Mouse (Mus musculus) heart, postnatal 14 days (tissue): ENCODE measurements around the gene Trmt61a. TPM values are rescaled to one million over a fixed set of nuclear protein-coding genes. Genes with fewer than 3 reads are reported as not detected.
"Not testable (repeated sequence)": the region's sequence is repeated elsewhere in the genome, so short reads cannot be mapped to it uniquely, and the experiment has no call there.

ENCODE experiments used
- DNase-seq, 2 experiments: peaks; one replicate each; pipeline ENCODE4 v3.0.0; 2021 to 2022
- intact Hi-C: fragments of 180-260 bp; cut with DNase I; formaldehyde crosslinking; loops from one replicate; pipeline ENCODE4 v1.15.1; 2025
- long read RNA-seq, 2 experiments: library from polyadenylated mRNA; stranded (forward); transcript quantifications; one replicate each; pipeline ENCODE4 v2.0.0; 2021
- total RNA-seq, 2 experiments: library from RNA; stranded (reverse); gene quantifications; 2 replicates each; pipeline ENCODE4 v1.2.3; 2021

Gene Trmt61a
- 1 to 10 TPM; 3.3 to 4.7 TPM for total RNA-seq
- long read RNA-seq, experiment 1, partial matches to known transcripts = 0 of 6 reads
- long read RNA-seq, experiment 1, other reads (novel, unspliced or antisense) = 4 of 6 reads
- long read RNA-seq, experiment 2, partial matches to known transcripts = 0 of 7 reads
- long read RNA-seq, experiment 2, other reads (novel, unspliced or antisense) = 3 of 7 reads

DNA sequence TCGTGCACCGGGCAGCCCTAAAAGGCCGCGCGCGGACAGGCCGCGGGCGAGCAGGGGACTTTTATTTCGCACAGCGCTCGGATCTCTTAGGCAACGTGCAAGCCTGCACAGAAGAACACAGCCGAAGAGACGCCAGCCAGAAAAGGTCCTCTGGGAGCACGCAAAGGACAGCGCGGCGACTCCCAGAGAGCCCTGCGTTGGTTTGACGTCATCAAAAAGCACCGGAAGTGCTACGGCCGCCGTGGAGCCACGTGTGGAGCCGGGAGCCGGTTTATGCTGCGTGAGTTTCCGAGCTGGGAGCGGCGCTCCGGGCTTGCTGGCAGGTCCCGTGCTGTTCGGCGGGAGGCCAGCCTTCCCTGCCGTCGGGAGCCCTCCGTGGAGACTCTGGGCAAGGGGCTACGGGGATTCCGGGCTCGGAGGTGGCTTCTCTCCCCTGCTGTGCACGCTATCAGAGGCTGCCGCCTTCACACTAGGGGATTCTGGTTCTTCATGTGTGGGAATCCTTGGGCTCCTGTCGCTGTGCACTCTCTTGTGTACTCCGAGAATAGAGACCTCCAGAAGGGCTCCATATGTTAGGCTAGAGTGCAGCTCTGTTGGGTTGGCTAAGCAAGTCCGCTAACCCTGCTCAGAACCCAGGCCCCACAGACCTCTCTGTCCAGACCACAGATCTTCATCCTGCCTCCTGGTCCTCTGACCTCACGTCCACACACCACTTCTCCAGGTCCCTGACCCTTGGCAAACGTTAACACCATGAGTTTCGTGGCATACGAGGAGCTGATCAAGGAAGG, at the start of gene Trmt61a:
Gene Trmt61a, plus strand, starts transcription at position 224 of the 788 bp plus-strand sequence.
- intact Hi-C loops = no loop called here
- DNase-seq = peak; percentile 90 to 95

DNA sequence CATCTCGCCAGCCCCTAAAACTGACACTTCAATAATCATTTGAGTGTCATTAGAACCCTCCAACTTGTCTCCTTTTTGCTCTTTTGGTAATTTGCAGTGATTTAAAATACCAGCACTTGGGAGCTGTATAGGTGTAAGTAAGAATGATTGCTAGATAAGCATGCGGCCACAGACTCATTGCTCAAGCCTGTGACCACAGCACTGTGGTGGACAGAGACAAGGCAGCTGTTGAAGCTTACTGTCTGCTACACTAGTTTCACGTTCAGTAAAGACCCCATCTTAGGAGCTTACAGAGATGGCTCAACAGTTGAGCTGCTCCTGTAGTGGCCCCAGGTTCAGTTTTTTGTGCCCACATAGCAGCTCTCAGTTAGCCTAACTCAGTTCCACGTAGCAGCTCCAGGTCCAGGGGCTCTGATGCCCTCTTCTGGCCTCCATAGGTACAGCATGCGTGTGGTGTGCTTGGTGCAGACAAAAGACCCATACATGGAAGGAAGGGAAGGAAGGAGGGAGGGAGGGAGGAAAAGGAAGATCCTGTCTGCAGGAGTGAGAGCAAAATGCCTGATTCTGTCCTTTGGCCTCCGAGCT, 29.8 kb upstream of the Trmt61a start:
- intact Hi-C loops = loop anchor here (5.0 kb wide), 2 partner anchors 96 to 221 kb away; no protein-coding TSS in a partner anchor
- DNase-seq = peak; percentile 66 to 76

DNA sequence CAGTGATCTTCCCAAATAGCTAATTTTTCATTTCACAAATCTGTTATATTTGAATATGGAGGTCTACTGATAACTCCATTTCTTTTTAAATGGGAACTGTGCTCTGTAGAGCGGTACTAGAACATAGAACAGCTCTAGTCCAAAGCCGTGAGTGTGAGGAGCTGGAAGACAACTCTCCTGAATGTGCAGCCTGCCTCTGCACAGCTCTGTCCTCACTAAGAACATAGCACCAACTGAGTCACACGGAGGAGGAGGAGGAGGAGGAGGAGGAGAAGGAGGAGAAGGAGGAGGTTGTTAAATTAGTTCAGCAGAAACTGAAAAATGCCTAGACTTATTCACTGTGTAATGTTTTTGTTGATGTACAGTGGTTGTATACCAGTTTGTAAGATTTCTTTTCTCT, 25.0 kb upstream of the Trmt61a start:
- no peak for DNase-seq
- intact Hi-C loops = loop anchor here (5.0 kb wide), 1 partner anchor 79 kb away; no protein-coding TSS in a partner anchor

DNA sequence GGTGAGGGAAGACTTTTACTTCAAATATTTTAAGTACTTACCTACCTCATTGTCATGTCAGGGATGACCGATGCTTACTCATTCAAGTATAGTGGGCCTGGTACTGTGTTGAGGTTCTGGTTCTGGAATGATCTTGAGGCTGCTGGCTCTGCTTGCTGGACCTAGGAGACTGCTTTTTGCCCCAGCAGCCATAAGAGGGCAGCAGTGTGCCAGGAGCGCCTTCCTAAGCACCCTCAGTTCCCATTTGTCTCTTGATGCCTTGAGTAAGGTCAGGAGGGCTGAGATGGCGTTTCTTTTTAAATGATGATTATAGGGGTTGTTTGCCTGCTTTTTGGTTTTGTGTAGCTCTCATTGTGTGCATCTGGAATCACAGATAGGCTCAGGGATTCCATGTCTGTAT, 24.5 kb upstream of the Trmt61a start:
- peak; percentile 76 to 84 for DNase-seq
- intact Hi-C loops = loop anchor here (5.0 kb wide), 1 partner anchor 79 kb away; no protein-coding TSS in a partner anchor

DNA sequence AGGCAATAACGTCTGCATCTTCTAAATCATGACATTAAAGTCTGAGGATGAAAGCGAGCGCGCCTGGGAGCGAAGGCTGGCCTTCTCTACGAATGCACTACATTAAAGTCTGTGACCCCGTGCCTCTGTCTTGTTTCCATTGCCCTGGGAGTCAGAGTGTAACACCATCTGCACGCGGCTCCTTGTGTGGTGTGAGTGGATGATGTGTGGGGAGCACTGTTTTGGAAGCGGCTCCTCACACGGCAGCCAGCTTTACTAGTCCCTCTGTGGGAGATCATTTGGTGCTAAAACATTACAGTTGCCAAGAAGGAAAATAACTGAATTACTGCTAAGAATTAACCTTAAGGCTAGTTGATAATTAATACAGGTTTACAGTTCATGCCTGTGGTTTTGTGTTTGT, 22.2 kb upstream of the Trmt61a start:
- DNase-seq = no peak
- intact Hi-C loops = no loop called here

DNA sequence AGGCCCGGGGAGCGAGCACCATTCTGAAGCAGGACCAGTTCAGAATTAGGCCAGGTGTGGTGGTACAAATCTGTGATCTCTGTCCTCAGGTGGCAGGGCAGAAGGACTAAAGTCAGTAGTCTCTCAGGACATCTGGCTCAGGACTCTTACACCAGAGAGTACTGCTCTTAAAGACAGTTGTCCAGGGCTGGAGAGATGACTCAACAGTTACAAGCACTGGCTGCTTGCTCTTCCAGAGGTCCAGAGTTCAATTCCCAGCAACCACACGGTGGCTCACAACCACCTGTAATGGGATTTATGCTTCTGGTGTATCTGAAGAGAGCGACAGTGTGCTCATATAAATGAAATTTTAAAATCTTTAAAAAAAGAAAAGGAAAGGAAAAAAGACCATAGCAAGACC, 18.6 kb upstream of the Trmt61a start:
- no peak for DNase-seq
- intact Hi-C loops = no loop called here

DNA sequence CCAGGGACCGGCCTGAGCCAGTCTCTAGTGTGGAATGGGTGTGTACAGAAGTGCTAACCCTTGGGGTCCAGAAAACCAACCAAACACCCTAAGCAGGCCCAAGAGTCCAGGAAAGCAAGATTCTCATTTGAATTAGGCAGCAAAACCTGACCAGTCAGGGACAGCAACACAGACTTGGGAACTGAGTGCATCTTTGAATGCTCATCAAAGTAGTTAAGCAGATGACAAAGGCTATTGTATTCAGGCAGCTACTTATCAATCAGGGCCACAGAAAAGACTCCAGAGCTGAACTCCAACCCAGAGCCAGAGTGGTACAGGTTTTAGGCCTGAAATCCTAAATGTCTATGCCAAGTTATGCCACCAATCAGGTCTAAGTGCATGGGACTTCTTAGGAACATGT, 17.3 kb upstream of the Trmt61a start:
- DNase-seq = no peak
- intact Hi-C loops = no loop called here

DNA sequence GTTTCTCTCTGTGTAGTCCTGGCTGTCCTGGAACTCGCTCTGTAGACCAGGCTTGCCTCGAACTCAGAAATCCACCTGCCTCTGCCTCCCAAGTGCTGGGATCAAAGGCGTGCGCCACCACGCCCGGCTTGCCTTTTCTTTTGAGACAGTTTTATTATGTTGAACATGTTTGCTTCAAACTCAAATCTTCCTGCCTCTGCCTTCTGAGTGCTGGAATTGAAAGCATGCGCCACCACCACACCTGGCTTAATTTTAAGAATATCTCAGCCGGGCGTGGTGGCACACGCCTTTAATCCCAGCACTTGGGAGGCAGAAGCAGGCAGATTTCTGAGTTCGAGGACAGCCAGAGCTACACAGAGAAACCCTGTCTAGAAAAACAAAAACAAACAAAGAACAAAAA, 16.4 kb upstream of the Trmt61a start:
- DNase-seq, intact Hi-C loops: not testable (repeated sequence)

DNA sequence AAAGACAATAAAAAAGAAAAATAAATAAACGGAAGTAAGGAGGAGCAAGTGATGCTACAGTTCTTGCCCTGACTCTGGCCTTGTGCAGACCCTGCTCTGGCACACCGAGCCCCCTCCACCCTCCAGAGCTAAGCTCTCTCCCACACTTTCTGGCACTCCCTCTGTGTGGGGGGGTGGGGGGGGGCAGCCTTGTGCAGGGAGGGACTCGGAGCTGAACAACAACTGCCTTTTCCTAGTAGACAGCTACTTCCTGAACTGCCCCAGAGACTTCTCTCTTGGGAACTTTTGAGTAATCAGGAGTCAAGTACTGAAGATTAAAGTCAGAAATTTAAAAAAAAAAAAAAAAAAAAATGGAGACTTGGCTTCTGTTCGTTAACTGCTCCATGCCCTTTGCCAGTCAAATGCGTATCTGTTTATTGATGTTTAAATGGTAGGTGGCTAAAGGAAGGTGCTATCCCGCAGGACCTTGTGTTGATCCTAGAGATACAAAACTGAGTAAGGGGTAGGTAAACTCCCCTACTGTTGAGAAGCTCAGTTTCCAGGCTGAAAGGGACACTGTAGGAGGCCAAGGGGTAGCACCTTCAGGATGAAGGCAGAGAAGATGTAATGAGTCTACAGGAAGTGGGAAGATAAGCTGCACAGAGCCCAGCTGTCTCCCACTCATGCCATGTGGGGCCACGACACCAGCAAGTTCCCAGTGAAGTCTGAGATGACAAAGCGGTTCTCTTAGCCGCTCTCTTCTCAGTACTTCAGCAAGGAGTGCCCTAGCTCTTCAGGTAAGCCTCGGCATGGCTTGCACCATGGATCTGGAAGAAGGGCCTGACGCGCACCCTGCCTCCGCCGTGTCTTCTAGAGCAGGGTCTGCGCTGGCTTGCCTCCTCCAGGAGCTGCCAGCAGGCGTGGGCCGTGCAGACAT, 14.4 kb upstream of the Trmt61a start:
- intact Hi-C loops = no loop called here
- DNase-seq = peak; percentile 14 to 55

DNA sequence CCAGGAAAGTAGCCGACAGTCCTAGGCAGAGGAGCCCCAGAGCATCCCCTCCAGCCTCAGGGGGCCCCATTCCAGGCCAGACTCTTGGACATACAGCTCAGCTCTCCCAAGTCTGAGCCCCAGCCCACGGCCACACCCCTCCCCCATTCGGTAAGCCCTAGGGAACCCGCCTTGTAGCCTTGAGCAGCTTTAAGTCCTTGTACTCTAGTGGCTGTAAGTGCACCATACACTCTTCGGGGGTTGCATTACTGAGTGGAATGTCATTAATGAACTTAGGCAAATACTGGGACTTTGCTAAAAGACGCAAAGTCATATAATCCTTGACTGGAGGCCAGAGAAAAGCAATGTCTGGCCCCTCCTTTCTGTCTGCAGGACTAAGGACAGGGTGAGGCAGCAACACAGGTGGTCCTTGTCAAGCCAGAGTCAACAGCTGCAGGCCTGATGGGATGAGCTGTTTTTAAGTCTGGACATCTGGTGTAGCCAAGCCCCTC, 13.7 kb upstream of the Trmt61a start:
- intact Hi-C loops = no loop called here
- DNase-seq = peak; percentile 60 to 68

DNA sequence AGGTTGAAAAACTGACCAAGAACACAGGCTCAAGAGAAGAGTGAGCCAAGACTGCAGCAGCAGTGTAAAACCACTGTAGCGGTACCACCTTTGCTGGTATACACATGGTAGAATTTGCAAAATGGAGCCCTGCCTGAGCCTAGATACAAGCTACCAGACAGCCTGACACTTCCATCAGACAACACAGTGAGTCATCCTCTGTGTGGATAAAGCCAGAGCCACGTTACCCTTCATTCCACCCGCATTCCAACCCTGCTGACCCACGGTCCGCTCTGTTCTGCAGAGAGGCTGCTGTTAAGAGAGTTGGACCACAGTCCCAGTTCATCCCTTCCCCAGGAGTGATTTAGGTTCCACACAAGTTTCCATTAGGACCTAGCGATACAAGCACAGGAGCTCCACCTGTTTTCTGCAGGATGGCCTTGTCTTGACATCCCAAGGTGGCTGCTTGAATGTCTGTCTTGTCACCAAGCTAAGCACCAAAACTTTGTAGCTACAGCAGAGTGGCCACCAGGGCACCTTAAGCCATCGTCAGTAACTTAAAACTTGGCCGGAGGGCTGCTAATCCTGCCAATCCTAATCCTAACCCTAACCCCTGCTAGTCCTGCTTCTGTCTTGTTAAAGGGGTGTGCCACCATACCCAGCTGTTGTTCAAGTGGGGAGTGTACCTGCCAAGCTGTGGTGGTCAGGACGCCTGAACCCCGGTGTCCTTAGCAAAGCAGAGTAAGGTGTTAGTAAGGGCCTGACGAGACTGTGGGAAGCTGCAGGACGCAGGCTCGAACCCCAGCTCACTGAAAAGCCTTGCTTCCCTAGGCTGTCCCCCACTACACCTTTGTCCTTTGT, 12.6 kb upstream of the Trmt61a start:
- DNase-seq = no peak
- intact Hi-C loops = loop anchor here (5.0 kb wide), 1 partner anchor 292 kb away; no protein-coding TSS in a partner anchor

DNA sequence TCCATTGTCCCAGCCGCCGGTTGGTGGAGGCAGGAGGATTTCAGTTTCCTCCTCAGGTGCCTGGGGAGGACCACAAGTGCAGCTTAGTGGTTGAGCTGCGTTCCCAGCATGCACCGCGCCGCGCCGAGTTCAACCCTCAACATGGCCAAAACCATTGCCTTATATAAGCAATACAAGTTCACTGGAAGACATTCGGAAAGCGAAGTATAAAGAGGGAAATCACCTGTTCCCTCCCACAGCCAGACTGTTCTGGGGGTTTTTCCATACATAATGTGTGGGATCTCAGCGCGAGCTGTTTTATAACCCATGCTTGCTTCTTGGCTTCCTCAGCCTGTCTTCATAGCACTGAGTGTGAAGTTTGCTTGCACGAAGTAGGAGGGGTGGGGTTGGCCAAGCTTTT, 11.5 kb upstream of the Trmt61a start:
- DNase-seq = no peak
- intact Hi-C loops = loop anchor here (5.0 kb wide), 1 partner anchor 291 kb away; no protein-coding TSS in a partner anchor

DNA sequence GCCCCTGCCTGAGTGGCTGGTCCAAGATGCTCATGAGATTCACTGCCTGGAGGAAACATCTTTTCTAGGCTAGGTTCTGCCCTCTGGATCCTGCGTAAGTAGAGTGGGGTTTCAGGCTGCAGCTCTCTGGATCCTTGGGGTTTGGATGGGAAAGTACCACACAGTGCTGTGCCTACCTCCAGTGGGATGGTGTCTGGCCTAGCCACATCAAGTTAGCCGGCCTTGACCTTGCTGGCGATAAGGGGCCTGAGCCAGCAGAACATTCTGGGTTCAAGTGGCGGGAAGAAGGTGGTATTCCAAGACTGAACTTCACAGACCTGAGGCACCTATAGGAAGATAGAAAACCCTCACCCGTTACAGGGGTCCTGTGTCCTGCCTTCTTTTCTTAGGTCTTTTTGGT, 10.5 kb upstream of the Trmt61a start:
- DNase-seq = no peak
- intact Hi-C loops = loop anchor here (5.0 kb wide), 1 partner anchor 290 kb away; no protein-coding TSS in a partner anchor

DNA sequence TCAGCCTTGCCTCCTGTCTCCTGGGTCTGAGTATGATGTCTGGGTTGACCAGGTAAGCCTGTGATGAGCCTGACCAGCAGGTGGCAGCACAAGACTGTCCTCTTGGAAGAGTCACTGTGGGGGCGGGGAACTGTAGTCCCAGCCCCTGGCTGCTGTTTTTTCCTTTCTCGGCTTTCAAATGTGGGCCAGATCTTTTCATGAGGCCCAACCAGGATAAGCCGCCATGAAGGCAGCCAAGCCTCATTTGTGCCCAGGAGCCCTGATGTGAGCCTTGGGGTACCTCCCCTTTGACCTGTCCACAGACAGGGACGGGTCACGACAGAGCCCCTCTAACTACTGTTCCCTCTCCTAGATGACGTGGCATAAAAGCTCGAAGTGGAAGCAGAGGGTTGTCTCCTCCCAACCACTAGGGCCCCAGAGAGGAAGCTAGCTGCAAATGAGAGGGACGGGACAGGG, 9.4 kb upstream of the Trmt61a start:
- peak; percentile 98 to 99 for DNase-seq
- intact Hi-C loops = loop anchor here (1.0 to 5.0 kb wide), 3 partner anchors 28 to 289 kb away; no protein-coding TSS in a partner anchor

DNA sequence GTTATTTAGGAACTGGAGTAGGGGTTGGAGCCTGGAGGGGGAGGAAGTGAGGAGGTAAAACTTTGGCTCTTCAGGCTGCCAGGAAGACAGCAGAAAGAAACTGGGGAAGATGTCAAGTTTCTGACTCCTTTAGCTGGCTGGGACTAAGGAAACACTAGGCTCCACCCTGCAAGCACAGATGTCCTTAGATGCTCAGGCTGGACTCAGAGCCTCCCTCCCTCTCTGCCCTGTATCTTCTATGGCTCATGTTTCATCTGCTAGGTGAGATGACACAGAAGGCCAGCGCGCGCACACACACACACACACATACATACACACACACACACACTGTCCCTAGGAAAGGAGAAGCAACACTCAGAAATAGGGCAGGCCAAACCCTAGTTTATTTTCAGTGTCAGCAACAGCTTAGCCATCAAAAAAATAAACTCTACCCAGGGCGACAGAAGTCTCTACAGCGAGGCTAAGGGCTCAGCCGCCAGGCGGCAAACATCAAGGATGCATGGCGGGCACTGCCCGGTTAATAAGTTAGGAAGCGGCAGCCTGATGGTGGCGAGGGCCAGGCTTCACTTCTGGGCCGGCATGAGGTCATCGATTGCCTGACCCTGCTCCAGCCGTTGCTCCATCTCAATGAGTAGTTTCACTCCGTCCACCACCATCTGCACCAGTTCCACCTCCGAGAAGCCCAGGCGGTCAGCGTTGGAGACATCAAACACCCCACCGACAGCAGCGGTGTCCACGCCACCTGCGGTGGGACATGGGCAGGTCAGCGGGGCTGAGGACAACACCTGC, 8.7 kb upstream of the Trmt61a start:
- peak; percentile 54 to 55 for DNase-seq
- intact Hi-C loops = loop anchor here (1.0 to 5.0 kb wide), 3 partner anchors 27 to 288 kb away; no protein-coding TSS in a partner anchor

DNA sequence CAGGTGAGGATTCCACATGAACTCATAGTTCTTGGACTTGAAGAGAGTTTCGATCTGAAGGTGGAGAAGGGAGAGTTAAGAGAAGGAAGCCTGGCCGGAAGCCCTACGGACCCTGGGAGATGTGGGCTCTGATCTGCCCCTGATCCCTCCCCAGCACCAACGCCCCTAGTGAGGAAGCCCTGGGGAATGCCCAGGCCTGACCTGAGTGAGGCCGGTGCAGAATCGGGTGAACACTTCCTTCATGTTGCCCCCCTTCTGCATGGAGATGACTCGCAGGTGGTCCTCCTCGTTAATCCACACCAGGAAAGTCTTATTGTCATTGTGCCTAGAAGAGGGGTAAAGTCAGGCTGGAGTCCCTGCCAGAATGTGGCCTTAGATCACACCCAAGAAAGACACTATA, 7.9 kb upstream of the Trmt61a start:
- no peak for DNase-seq
- intact Hi-C loops = loop anchor here (5.0 kb wide), 1 partner anchor 287 kb away; no protein-coding TSS in a partner anchor

DNA sequence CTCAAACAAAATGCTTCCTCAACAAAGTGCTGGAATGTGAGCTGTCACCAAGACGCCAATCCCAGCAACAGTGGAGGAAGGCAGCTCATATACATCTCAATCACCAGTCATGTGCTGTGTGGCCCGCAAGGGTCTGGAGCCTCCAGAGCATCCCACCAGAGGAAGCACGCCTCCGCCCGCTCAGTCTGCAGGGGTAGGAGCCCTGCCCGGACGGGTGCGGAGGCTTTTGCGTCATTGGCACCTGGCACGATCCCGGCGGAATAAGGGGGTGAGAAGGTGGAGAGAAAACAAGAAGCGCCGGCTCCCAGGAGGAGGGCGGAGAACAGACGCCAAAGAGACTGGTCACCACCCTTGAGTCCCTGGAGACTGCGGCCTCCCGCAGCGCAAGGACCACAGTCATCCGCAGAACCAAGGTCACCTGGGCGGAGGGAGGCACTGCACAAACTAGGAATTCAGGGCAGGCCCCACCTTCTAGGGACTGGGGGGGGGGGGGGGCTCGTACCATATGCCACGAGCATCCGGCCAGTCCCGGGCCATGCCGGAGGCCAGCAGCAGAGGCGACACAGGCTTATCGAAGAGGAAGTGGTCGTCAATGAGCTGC, 7.4 kb upstream of the Trmt61a start:
- DNase-seq = peak in 1 of 2 experiments; percentile 38
- intact Hi-C loops = no loop called here

DNA sequence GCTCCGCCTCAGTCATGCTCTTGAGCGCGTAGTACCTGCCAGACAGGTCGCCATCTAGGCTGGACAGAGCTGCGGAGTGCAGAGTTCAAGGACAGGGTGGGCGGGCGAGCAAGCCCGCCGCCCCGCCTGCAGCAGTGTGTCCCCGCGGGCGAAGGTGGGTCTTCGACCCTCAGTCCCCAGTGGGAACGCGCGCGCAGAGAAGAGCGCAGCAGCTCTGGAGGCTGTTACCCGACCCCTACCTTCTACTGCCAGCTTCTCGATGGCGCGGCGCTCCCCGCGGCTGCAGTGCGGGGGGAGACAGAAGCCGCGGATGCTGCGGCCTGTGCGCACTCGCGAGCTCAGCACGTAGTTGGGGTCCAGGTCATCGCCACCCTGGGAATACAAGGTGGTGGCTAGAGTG, 6.9 kb upstream of the Trmt61a start:
- DNase-seq = no peak
- intact Hi-C loops = no loop called here
